Mouse (Mus musculus): ENCODE measurements around the gene Ifi44.
A peak's percentile ranks its signal among the peaks of the same experiment; 100 is the strongest.

DNA sequence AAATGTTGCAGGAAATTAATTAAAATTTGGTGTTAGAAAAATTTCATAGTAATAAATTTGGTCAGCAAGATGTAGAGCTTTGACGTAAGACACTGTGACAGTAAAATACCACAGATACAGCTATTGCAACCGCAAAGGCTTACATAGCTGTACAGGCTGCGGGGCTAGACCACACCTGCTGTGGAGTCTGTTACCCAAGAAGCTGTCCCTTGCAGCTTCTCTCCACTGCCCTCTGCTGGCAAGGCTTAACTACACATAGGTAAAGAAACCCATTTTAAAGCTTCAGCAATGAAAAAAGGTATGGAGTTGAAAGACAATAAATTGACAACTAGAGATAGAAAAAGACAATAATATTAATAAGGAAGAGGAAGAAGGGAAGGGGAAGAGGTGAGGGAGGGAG lies 21.3 kb upstream of the Ifi44 start:
- TF ChIP-seq CTCF (IDR thresholded peaks at IDR 0.05; ENCODE audit: insufficient read depth, low read length) (peak; percentile 84), POLR2A (IDR thresholded peaks at IDR 0.05; ENCODE audit: borderline replicate concordance, extremely low read depth, low read depth, low read length) (no peak)

All from lung, adult 2 months (tissue).